Mouse (Mus musculus) hindbrain, embryonic 15.5 days (tissue): ENCODE measurements around the gene Arfgap2. TPM values are rescaled to one million over a fixed set of nuclear protein-coding genes. Genes with fewer than 3 reads are reported as not detected.

Experiments used
- ATAC-seq: fragments of 200-750 bp; cut with Nextera tagmentation; 2 replicates; pipeline ENCODE4 v1.8.0; 2017; ENCODE audit warnings: low read depth, moderate number of reproducible peaks, moderate TSS enrichment; ENCODE audit not compliant: low FRiP score
- H3K27ac ChIP-seq: fragments of 300-500 bp; sonication (generic); replicated peaks from 2 replicates; pipeline ENCODE4 v1.5.1; 2015; ENCODE audit warnings: mild to moderate bottlenecking, inconsistent platforms
- H3K27me3 ChIP-seq: fragments of 300-500 bp; sonication (generic); 2 replicates; pipeline ENCODE4 v1.6.1; 2015; ENCODE audit warnings: control low read depth, inconsistent platforms
- H3K36me3 ChIP-seq: fragments of 300-500 bp; sonication (generic); 2 replicates; pipeline ENCODE4 v1.6.1; 2015; ENCODE audit warnings: control low read depth, inconsistent platforms
- H3K4me1 ChIP-seq: fragments of 300-500 bp; sonication (generic); replicated peaks from 2 replicates; pipeline ENCODE4 v1.6.1; 2015; ENCODE audit warnings: control low read depth, inconsistent platforms
- H3K4me2 ChIP-seq: fragments of 300-500 bp; sonication (generic); 2 replicates; pipeline ENCODE4 v1.6.1; 2015; ENCODE audit warnings: moderate library complexity, mild to moderate bottlenecking, inconsistent platforms
- H3K4me3 ChIP-seq: fragments of 300-500 bp; sonication (generic); 2 replicates; pipeline ENCODE4 v1.5.1; 2015; ENCODE audit warnings: mild to moderate bottlenecking, inconsistent platforms
- H3K9ac ChIP-seq: fragments of 300-500 bp; sonication (generic); 2 replicates; pipeline ENCODE4 v1.6.1; 2015; ENCODE audit warnings: inconsistent platforms
- H3K9me3 ChIP-seq: fragments of 300-500 bp; sonication (generic); 2 replicates; pipeline ENCODE4 v1.6.1; 2016; ENCODE audit warnings: control low read depth, inconsistent platforms
- WGBS: fragments of 180-500 bp; shearing (Covaris S2); methylation state at CpG from one replicate; pipeline ENCODE4 v1.1.7; 2015; 5-methylcytosine and 5-hydroxymethylcytosine counted together
- polyA plus RNA-seq: library from polyadenylated mRNA; unstranded; fragments of >200 nt; fragmentation: Nextera tagmentation; extraction: Ambion mirVana; gene quantifications from 2 replicates; pipeline ENCODE4 v1.2.1, GENCODE M21; 2015

Arfgap2 gene
- polyA plus RNA-seq, 1 experiment from 2014 or later: 65.3 TPM

- H3K4me1 ChIP-seq: peaks cover 22% of the 10 kb centered on the region
- peaks cover 15% of the 10 kb centered on the region for H3K27me3 ChIP-seq
- no peaks in the 10 kb centered on the region for H3K9me3 ChIP-seq
- H3K4me3 ChIP-seq: no peak overlapping the region
- no peaks in the 10 kb centered on the region for H3K36me3 ChIP-seq
- H3K4me2 ChIP-seq: no peak overlapping the region
- 73% methylated on average over 4 of the region's 4 CpGs for WGBS
- ATAC-seq: no peak
- H3K27ac ChIP-seq: no peak overlapping the region
- H3K9ac ChIP-seq: no peak overlapping the region
Measured at GRCm38 (mm10) chr2:91252001-91252400, 12.8 kb upstream of the Arfgap2 start.

GRCm38 (mm10) chr2:91252512-91252911 is 12.3 kb upstream of the Arfgap2 start:
- Histone ChIP-seq H3K27ac (no peak overlapping the region), H3K9me3 (no peaks in the 10 kb centered on the region), H3K36me3 (no peaks in the 10 kb centered on the region), H3K4me2 (no peak overlapping the region), H3K4me1 (peaks cover 27% of the 10 kb centered on the region), H3K9ac (no peak overlapping the region), H3K4me3 (no peak overlapping the region), H3K27me3 (peaks cover 18% of the 10 kb centered on the region)
- WGBS: 57% methylated on average over 4 of the region's 4 CpGs
- no peak for ATAC-seq

- Histone ChIP-seq H3K4me2 (peak overlapping the region; percentile 89), H3K4me3 (no peak overlapping the region), H3K27me3 (peaks cover 23% of the 10 kb centered on the region), H3K9ac (no peak overlapping the region), H3K27ac (no peak overlapping the region), H3K4me1 (peaks cover 29% of the 10 kb centered on the region), H3K9me3 (no peaks in the 10 kb centered on the region), H3K36me3 (no peaks in the 10 kb centered on the region)
- WGBS: 30% methylated on average over 8 of the region's 8 CpGs
- ATAC-seq: no peak
Measured at GRCm38 (mm10) chr2:91254725-91255380, 9.9 kb upstream of the Arfgap2 start.

GRCm38 (mm10) chr2:91255661-91256150 is 9.1 kb upstream of the Arfgap2 start, which contains the start of gene Pacsin3:
Pacsin3 (plus strand) TSS chr2:91255954.
- H3K4me3 ChIP-seq: peak within 1 kb of the TSS; percentile 44
- H3K27me3 ChIP-seq: peaks cover 23% of the 10 kb centered on the region
- H3K27ac ChIP-seq: peak within 1 kb of the TSS; percentile 64; the same call in 1 of the 2 replicates
- ATAC-seq: no peak
- peak within 1 kb of the TSS; percentile 89 for H3K4me2 ChIP-seq
- peak within 1 kb of the TSS; percentile 41 for H3K9ac ChIP-seq
- H3K9me3 ChIP-seq: no peaks in the 10 kb centered on the region
- no peaks in the 10 kb centered on the region for H3K36me3 ChIP-seq
- peaks cover 29% of the 10 kb centered on the region for H3K4me1 ChIP-seq
- 1% methylated on average over 27 of the region's 27 CpGs for WGBS

GRCm38 (mm10) chr2:91256256-91257125 is 8.3 kb upstream of the Arfgap2 start:
- no peaks in the 10 kb centered on the region for H3K36me3 ChIP-seq
- H3K4me1 ChIP-seq: peaks cover 29% of the 10 kb centered on the region
- peak overlapping the region; percentile 41 for H3K9ac ChIP-seq
- H3K4me2 ChIP-seq: peak overlapping the region; percentile 89
- 2% methylated on average over 47 of the region's 52 CpGs for WGBS
- ATAC-seq: peak; percentile 43
- no peaks in the 10 kb centered on the region for H3K9me3 ChIP-seq
- peak overlapping the region; percentile 64 for H3K27ac ChIP-seq
- peak overlapping the region; percentile 44 for H3K4me3 ChIP-seq
- peaks cover 23% of the 10 kb centered on the region for H3K27me3 ChIP-seq

GRCm38 (mm10) chr2:91257126-91257980 is 7.4 kb upstream of the Arfgap2 start:
- peaks cover 23% of the 10 kb centered on the region for H3K27me3 ChIP-seq
- peaks cover 29% of the 10 kb centered on the region for H3K4me1 ChIP-seq
- peak overlapping the region; percentile 44 for H3K4me3 ChIP-seq
- H3K9me3 ChIP-seq: no peaks in the 10 kb centered on the region
- no peaks in the 10 kb centered on the region for H3K36me3 ChIP-seq
- H3K9ac ChIP-seq: peak overlapping the region; percentile 41
- WGBS: under 1% methylated on average over 22 of the region's 22 CpGs
- peak overlapping the region; percentile 64 for H3K27ac ChIP-seq
- peak; percentile 71 for ATAC-seq
- H3K4me2 ChIP-seq: peak overlapping the region; percentile 89

- Histone ChIP-seq H3K9ac (peak overlapping the region; percentile 41), H3K4me1 (peaks cover 29% of the 10 kb centered on the region), H3K4me2 (peak overlapping the region; percentile 89), H3K27ac (peak overlapping the region; percentile 64), H3K36me3 (no peaks in the 10 kb centered on the region), H3K27me3 (peaks cover 23% of the 10 kb centered on the region), H3K9me3 (no peaks in the 10 kb centered on the region), H3K4me3 (peak overlapping the region; percentile 44)
- 64% methylated on average over 5 of the region's 5 CpGs for WGBS
- peak; percentile 17; the same call in 1 of the 2 replicates for ATAC-seq
Measured at GRCm38 (mm10) chr2:91258054-91258453, 6.7 kb upstream of the Arfgap2 start.

- 60% methylated on average over 1 of the region's 1 CpGs for WGBS
- Histone ChIP-seq H3K27ac (0 out of 2 replicates have a peak overlapping the region, but pooled peaks have one; percentile 64), H3K9ac (no peak overlapping the region), H3K4me2 (0 out of 2 replicates have a peak overlapping the region, but pooled peaks have one; percentile 89), H3K4me3 (no peak overlapping the region), H3K36me3 (no peaks in the 10 kb centered on the region), H3K4me1 (peaks cover 29% of the 10 kb centered on the region), H3K9me3 (no peaks in the 10 kb centered on the region), H3K27me3 (peaks cover 23% of the 10 kb centered on the region)
- no peak for ATAC-seq
Measured at GRCm38 (mm10) chr2:91258830-91259229, 5.9 kb upstream of the Arfgap2 start.

GRCm38 (mm10) chr2:91259493-91259892 is 5.3 kb upstream of the Arfgap2 start:
- H3K36me3 ChIP-seq: no peaks in the 10 kb centered on the region
- H3K4me2 ChIP-seq: no peak overlapping the region
- peaks cover 34% of the 10 kb centered on the region for H3K4me1 ChIP-seq
- no peak overlapping the region for H3K4me3 ChIP-seq
- no peak for ATAC-seq
- H3K9me3 ChIP-seq: no peaks in the 10 kb centered on the region
- WGBS: 96% methylated on average over 1 of the region's 1 CpGs
- H3K27me3 ChIP-seq: peaks cover 19% of the 10 kb centered on the region
- no peak overlapping the region for H3K9ac ChIP-seq
- H3K27ac ChIP-seq: no peak overlapping the region

- H3K4me2 ChIP-seq: peak overlapping the region; percentile 77
- peak overlapping the region; percentile 63 for H3K4me3 ChIP-seq
- H3K4me1 ChIP-seq: peaks cover 19% of the 10 kb centered on the region
- no peak for ATAC-seq
- no peaks in the 10 kb centered on the region for H3K9me3 ChIP-seq
- H3K27ac ChIP-seq: peak overlapping the region; percentile 87
- peaks cover 20% of the 10 kb centered on the region for H3K36me3 ChIP-seq
- no peaks in the 10 kb centered on the region for H3K27me3 ChIP-seq
- H3K9ac ChIP-seq: peak overlapping the region; percentile 54
- 92% methylated on average over 17 of the region's 17 CpGs for WGBS
Measured at GRCm38 (mm10) chr2:91263692-91264660, 798 bp upstream of the Arfgap2 start.
